Mouse (Mus musculus): ENCODE data around the gene Sin3b. TPM values are rescaled to one million over a fixed set of nuclear protein-coding genes. Genes with fewer than 3 reads are reported as not detected.

Gene Sin3b
- total RNA-seq, 2 experiments from 2014 or later = 139 to 152 TPM

DNA sequence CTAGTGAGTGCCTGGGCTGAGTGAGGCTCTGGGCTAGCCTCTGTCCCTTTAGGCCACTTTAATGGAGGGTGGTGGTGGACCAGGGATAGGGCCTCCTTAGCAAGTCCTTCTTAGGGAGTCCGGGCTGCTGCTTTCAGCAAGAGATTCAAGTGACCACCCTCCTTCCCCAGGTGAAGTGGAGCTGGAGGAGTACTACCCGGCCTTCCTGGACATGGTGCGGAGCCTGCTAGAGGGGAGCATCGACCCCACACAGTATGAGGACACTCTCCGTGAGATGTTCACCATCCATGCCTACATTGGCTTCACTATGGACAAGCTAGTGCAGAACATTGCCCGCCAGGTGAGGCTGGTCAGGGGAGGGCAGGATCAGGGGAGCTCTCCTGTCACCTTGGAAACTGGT, 27.2 kb downstream of the Sin3b start:
- intact Hi-C loops (cut with DNase I) = no loop called here
- DNase-seq (ENCODE audit: low spot score in 2 of 2) = no peak

DNA sequence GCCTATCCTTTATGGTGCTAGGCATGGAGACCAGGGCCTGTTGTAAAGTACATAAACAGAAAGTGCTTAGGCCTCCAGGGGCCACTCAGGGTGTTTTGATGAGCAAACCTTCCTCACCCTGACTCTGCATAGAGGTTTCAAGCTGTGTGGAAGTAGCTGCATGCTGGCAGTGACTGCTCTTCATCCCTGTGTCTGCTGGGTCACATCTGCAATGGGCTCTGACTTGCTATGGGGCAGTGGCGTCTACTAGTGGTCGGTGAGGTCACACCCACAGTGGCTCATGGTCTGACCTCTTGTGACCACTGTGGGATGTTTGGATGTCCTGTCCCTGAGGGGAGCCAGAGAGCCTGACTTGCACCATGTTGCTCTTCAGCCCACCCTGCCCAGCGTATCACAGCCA, 28.0 kb downstream of the Sin3b start:
- intact Hi-C loops (cut with DNase I) = no loop called here
- no peak for DNase-seq (ENCODE audit: low spot score in 2 of 2)

DNA sequence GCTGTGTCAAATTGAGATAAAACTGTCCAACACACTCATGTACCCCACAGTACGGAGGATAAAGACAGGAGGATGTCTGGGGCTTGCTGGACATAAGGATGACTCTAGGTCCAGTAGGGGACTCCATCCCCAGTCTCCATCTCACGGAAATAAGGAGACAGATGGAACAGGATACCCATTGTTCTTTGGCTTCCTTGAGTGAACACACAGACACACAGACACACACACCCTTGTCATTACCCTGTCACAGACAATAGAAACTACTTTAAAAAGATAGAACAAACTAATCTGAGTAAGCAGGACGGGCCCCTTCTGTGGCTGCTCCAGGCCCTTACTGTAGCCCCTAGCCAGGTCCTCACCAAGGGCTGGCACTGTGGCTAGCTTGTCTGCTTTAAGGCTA, 29.2 kb downstream of the Sin3b start:
- DNase-seq (ENCODE audit: low spot score in 2 of 2) = no peak
- intact Hi-C loops (cut with DNase I) = no loop called here

DNA sequence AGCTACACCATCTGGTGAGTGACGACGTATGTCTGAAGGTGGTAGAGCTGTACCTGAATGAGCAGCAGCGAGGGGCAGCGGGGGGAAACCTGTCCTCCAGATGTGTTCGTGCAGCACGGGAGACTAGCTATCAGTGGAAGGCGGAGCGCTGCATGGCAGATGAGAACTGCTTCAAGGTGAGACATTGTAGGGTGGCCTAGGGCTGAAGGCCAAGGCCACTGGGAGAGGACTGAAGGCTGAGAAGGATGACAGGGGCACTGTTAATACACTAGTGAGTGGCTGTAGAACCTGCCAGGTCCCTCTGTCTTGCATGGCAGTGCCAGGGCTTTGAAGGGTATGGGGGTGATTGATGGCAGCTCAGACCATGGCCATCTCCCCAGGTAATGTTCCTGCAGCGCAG, 30.1 kb downstream of the Sin3b start:
- intact Hi-C loops (cut with DNase I) = no loop called here
- DNase-seq (ENCODE audit: low spot score in 2 of 2) = peak in 1 of 2 experiments; percentile 1

- intact Hi-C loops (cut with DNase I) = no loop called here
- peak in 1 of 2 experiments; percentile 1 for DNase-seq (ENCODE audit: low spot score in 2 of 2)
Measured at GRCm38 (mm10) chr8:72753781-72754180, 30.7 kb downstream of the Sin3b start.

DNA sequence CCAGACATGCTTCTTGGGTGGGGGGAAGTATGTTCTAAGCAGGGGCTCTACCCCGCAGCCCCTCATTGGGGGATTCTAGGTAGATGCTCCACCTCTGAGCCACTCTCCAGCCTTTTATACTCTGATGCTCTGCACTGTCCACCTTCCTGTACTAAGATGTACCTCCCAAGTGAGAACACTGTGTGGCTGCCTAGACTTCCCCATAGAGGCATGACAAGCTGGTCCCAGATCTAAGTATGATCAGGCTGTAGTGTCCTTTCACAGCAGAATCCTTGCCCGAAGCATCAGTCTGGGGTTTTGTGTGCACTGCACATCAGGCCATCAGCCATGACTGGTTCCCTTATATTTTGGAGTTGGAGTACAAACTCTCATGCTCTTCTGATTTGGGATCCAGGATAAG, 32.9 kb downstream of the Sin3b start:
- intact Hi-C loops (cut with DNase I) = no loop called here
- DNase-seq (ENCODE audit: low spot score in 2 of 2) = no peak

- intact Hi-C loops (cut with DNase I) = no loop called here
- no peak for DNase-seq (ENCODE audit: low spot score in 2 of 2)
Measured at GRCm38 (mm10) chr8:72756771-72757390, 33.8 kb downstream of the Sin3b start.

DNA sequence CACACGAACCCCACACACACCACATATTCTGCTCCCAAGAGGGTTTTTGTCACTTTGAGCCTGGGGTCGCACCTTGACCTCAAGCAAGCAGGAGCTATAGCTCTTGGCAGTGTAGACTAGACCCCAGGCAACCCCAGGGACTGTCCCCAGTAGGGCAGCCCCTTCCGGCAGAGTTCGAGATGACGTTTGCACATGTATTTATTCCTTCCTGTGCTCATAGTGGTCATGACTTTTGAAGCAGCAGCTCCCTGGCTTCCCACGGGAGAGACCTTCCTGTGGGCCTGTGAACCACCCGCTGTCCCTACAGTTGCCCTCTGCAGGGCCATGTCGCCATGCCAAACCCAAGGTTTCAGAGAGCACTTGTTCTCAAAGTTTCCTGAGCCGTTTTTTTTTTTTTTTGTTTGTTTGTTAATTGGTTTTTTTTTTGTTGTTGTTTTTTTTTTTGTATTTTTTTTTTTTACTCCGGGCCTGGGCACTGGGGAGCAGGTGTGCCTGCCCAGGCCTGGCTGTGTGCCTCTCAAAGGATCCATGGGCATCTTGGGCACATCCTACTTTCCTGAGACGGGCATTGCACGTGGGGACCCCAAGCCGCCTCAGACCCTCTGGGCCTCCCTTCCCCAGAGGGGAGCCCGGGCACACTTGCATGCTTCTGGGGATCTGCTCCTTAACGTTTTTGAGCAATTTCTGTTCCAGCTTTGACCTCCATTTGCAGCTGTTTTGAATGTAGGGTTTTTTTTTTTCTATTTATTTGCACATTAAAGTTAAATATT, 34.5 kb downstream of the Sin3b start:
- DNase-seq (ENCODE audit: low spot score in 2 of 2) = no peak
- intact Hi-C loops (cut with DNase I) = no loop called here

GRCm38 (mm10) chr8:72758310-72758709, 35.2 kb downstream of the Sin3b start:
- intact Hi-C loops (cut with DNase I) = no loop called here

GRCm38 (mm10) chr8:72760216-72760615, 37.1 kb downstream of the Sin3b start:
- DNase-seq (ENCODE audit: low spot score in 2 of 2) = no peak

More at GRCm38 (mm10) chr8:72758310-72758709, 35.2 kb downstream of the Sin3b start:
- no peak for DNase-seq (ENCODE audit: low spot score in 2 of 2)

GRCm38 (mm10) chr8:72761322-72762051, 38.4 kb downstream of the Sin3b start, which contains the start of gene F2rl3:
TSS of gene F2rl3 (plus strand) at chr8:72761880.
- intact Hi-C loops (cut with DNase I) = no loop called here
- DNase-seq (ENCODE audit: low spot score in 2 of 2) = no peak

More at GRCm38 (mm10) chr8:72760216-72760615, 37.1 kb downstream of the Sin3b start:
- intact Hi-C loops (cut with DNase I) = no loop called here

- intact Hi-C loops (cut with DNase I) = no loop called here
- DNase-seq (ENCODE audit: low spot score in 2 of 2) = no peak
Measured at GRCm38 (mm10) chr8:72762306-72762705, 39.2 kb downstream of the Sin3b start.

GRCm38 (mm10) chr8:72765696-72766095, 42.6 kb downstream of the Sin3b start:
- intact Hi-C loops (cut with DNase I) = no loop called here
- no peak for DNase-seq (ENCODE audit: low spot score in 2 of 2)

DNA sequence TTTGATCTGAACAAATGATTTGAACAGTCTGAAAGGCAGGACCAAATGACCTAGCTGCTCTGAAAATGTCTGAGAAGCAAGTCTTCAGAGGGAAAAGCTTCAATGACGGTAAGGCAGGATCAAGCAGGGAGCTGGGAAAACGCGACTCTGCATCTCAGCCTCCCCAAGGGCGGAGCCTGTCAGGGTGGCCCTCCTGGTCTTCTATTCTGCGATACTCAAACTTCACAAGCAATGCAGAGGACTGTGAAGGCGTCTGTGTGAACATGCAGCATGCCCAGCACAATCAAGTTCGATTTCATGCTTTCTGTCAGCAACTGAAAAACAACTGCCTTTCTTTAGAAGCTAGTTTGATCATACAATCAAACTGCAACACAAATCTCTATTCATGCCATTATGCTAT, 43.7 kb downstream of the Sin3b start:
- DNase-seq (ENCODE audit: low spot score in 2 of 2) = no peak
- intact Hi-C loops (cut with DNase I) = no loop called here

DNA sequence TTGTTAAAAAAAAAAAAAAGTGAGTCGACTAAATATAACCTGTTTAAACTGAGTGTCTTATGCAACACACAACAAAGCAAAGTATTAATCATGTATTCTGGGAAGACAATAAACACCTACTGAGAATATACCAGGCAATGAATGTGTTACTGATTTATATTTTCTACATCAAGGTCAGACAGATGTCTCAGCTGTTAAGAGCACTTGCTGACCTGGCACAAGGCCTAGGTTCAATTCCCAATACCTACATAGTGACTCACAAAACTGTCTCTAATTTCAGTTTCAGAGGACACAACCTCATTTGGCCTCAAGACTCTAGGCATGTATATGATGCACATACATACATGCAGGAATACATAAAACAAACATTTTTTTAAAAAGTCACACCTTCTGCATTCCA, 54.7 kb downstream of the Sin3b start:
- DNase-seq (ENCODE audit: low spot score in 2 of 2) = no peak
- intact Hi-C loops (cut with DNase I) = no loop called here

DNA sequence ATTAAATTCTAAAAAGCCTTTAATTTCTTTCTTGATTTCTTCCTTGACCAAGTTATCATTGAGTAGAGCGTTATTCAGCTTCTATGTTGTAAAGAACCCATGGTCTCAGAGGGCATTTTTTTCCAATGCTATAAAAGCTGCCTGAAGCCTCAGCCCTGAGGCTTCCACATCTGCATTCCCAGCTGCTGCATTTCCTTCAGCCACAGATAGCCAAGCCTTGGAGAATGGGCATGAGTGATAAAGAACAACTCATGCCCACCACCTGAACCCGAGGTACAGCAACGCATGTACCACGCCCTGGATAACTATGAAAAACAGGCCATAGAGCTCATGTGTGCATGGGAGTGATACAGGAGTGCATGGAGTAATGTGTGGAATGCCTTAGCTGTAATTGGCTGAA, 57.6 kb downstream of the Sin3b start:
- no peak for DNase-seq (ENCODE audit: low spot score in 2 of 2)
- intact Hi-C loops (cut with DNase I) = no loop called here

DNA sequence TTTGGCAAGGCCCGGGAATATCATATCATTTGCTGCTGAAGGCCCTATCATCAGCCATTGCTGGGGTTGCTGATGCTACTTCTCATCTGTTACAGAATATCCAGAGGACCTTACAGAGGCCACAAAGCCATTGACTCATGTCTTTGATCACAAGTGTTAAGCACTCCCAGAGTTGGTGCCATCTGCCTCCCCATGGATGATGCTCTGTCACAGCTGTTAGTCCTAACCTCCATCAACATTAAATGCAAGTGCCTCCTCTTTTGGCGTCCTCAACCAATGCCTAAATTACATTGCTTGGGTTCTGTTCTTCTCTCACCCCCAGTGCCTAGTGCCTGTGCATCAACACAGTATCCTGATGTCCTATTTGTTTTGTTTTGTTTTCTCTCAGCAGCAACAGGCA, 78.5 kb downstream of the Sin3b start:
- DNase-seq (ENCODE audit: low spot score in 2 of 2) = no peak
- intact Hi-C loops (cut with DNase I) = no loop called here

Data from left cerebral cortex, postnatal 14 days (tissue).